Mouse (Mus musculus) heart, embryonic 13.5 days (tissue): ENCODE measurements around the gene 2200002J24Rik. TPM values are rescaled to one million over a fixed set of nuclear protein-coding genes. Genes with fewer than 3 reads are reported as not detected.
"Not testable (repeated sequence)": the region's sequence is repeated elsewhere in the genome, so short reads cannot be mapped to it uniquely, and the experiment has no call there.

Source experiments
- ATAC-seq: fragments of 200-750 bp; cut with Nextera tagmentation; 2 replicates; pipeline ENCODE4 v1.8.0; 2017; ENCODE audit warnings: moderate TSS enrichment; ENCODE audit not compliant: insufficient number of reproducible peaks, low FRiP score, low TSS enrichment; ENCODE audit errors: extremely low read depth
- H3K27ac ChIP-seq: fragments of 300-500 bp; sonication (generic); replicated peaks from 2 replicates; pipeline ENCODE4 v1.5.1; 2015; ENCODE audit warnings: moderate library complexity, mild to moderate bottlenecking, inconsistent platforms
- H3K27me3 ChIP-seq: fragments of 300-500 bp; sonication (generic); replicated peaks from 2 replicates; pipeline ENCODE4 v1.6.1; 2015; ENCODE audit warnings: mild to moderate bottlenecking, inconsistent platforms
- H3K36me3 ChIP-seq: fragments of 300-500 bp; sonication (generic); 2 replicates; pipeline ENCODE4 v1.6.1; 2015; ENCODE audit warnings: mild to moderate bottlenecking, inconsistent platforms
- H3K4me1 ChIP-seq: fragments of 300-500 bp; sonication (generic); 2 replicates; pipeline ENCODE4 v1.6.1; 2015; ENCODE audit warnings: inconsistent platforms
- H3K4me2 ChIP-seq: fragments of 300-500 bp; sonication (generic); 2 replicates; pipeline ENCODE4 v1.6.1; 2015; ENCODE audit warnings: inconsistent platforms, mild to moderate bottlenecking, moderate library complexity
- H3K4me3 ChIP-seq: fragments of 300-500 bp; sonication (generic); 2 replicates; pipeline ENCODE4 v1.5.1; 2015; ENCODE audit warnings: moderate library complexity, mild to moderate bottlenecking, inconsistent platforms
- H3K9ac ChIP-seq: fragments of 300-500 bp; sonication (generic); 2 replicates; pipeline ENCODE4 v1.6.1; 2015; ENCODE audit warnings: inconsistent platforms, mild to moderate bottlenecking, moderate library complexity
- H3K9me3 ChIP-seq: fragments of 300-500 bp; sonication (generic); 2 replicates; pipeline ENCODE4 v1.6.1; 2016; ENCODE audit warnings: inconsistent platforms
- WGBS: fragments of 180-500 bp; shearing (Covaris S2); methylation state at CpG from one replicate; pipeline ENCODE4 v1.1.7; 2015; ENCODE audit warnings: mixed read lengths; 5-methylcytosine and 5-hydroxymethylcytosine counted together
- polyA plus RNA-seq: library from polyadenylated mRNA; unstranded; fragments of >200 nt; fragmentation: Nextera tagmentation; extraction: Ambion mirVana; gene quantifications from 2 replicates; pipeline ENCODE4 v1.2.1, GENCODE M21; 2015

2200002J24Rik gene
- polyA plus RNA-seq, 1 experiment from 2014 or later, result 1.9 TPM

DNA sequence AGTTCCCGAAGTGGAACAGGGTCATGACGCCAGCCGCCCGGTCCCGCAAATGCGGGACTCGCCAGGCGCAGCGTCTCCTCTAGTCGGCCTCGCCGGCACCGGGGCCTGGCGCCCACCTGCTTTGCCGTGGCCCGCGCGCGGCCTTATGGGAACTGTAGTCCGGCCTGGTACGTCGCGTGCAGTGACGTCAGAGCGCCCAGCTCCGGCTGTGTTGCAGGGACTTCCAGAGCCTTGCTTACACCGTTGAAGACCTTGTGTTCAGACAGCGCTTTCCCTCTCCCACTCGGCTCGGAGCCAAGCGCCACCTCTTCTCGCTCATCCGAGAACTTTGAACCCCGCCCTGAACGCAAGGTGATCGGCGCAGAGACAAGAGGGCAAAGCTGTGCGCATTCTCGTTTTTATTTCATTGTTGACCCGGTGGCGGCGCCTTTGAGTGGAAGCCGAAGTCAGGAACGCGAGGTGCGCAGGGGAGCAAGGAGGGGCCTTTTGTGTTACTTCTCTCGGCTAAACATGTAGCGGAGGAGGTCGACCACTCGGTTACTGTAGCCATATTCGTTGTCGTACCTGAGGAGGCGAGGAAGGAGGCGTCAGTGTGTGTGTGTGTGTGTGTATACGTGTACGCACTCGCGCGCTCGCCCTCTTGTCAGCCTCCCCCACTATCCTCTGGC is 30.8 kb downstream of the 2200002J24Rik start, which contains the start of gene Tmem147:
TSS of gene Tmem147 (minus strand) at position 145 of the 668 bp plus-strand sequence.
- WGBS, result under 1% methylated on average over 60 of the region's 60 CpGs
- peaks cover 18% of the 10 kb centered on the region for H3K4me1 ChIP-seq
- peak; percentile 93 for ATAC-seq

DNA sequence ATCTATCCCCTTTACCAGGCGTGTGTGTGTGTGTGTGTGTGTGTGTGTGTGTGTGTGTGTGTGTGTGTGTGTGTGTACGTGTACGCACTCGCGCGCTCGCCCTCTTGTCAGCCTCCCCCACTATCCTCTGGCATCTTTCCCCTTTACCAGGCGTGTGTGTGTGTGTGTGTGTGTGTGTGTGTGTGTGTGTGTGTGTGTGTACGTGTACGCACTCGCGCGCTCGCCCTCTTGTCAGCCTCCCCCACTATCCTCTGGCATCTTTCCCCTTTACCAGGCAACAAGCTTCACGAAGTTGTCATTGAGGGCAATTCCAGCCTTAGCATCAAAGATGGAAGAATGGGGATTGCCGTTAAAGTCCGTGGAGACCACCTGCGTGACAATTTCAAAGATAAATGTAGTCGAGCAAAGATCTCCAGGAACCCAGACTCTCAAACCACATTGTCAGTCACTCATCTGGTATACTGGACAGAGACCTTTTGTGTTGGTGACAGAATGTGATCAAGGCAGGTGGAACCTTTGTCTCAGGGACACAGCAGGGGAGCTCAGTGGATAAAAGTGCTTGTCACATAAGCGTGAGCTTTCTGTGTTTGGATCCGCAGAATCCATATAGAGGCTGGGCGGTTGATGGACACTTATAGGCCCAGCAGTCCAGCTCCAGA is 31.5 kb downstream of the 2200002J24Rik start:
- not testable (repeated sequence) for H3K9me3 ChIP-seq, H3K27me3 ChIP-seq, ATAC-seq
- 45% methylated on average over 8 of the region's 22 CpGs for WGBS
- Histone ChIP-seq H3K4me2 (peak overlapping the region; percentile 92), H3K9ac (peak overlapping the region; percentile 95), H3K36me3 (peaks cover 55% of the 10 kb centered on the region), H3K27ac (peak overlapping the region; percentile 92), H3K4me1 (peaks cover 18% of the 10 kb centered on the region), H3K4me3 (peak overlapping the region; percentile 87)

More for the DNA sequence above, 30.8 kb downstream of the 2200002J24Rik start, which contains the start of gene Tmem147:
- Histone ChIP-seq H3K9me3 (no peaks in the 10 kb centered on the region), H3K36me3 (peaks cover 50% of the 10 kb centered on the region), H3K4me3 (peak within 1 kb of the TSS; percentile 87), H3K27ac (peak within 1 kb of the TSS; percentile 92), H3K9ac (peak within 1 kb of the TSS; percentile 95), H3K4me2 (peak within 1 kb of the TSS; percentile 92), H3K27me3 (no peaks in the 10 kb centered on the region)

DNA sequence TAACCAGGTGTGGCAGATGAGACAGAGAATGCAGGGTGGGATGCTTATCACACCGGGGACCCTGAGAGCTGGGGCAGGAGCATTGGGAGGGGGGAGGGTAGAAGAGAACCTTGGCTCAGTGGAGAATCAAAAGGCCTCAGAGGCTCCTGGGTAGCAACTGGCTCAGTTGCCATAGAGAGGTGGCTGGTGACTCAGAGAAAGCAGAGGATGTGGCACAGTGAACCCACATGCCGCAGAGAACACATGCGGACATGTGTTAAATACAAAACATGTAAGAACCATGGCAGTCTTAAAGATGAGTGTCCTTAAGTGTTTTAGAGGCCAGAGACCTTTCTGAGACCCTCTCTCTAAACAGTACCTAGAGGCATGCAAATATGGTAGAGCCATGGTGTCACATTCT is 37.5 kb downstream of the 2200002J24Rik start:
- no peaks in the 10 kb centered on the region for H3K4me1 ChIP-seq

DNA sequence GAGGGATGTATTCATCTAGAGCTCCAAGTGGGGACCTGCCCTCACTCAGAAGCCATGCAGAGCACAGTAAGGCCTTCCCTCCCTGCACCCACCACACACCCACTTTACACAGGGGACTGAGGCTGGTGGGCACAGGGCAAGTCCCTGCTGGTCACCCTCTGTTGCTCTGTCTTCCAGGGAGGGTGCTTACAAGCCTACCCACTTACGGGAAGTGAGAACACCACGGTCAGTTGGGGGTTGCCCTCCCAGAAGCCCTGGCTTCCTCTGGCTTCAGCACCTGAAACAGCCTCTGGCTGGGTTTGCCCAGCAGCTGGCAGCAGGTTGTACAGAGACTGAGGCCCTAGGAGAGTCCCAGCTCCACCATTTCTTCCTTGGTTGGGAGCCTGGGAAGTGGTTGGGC is 43.8 kb downstream of the 2200002J24Rik start:
- not testable (repeated sequence) for H3K9ac ChIP-seq, H3K27ac ChIP-seq, H3K4me3 ChIP-seq, H3K27me3 ChIP-seq, H3K4me1 ChIP-seq, H3K4me2 ChIP-seq, H3K9me3 ChIP-seq, ATAC-seq
- peaks cover 16% of the 10 kb centered on the region for H3K36me3 ChIP-seq
- 75% methylated on average over 2 of the region's 2 CpGs for WGBS

More for the DNA sequence above, 37.5 kb downstream of the 2200002J24Rik start:
- Histone ChIP-seq H3K36me3 (peaks cover 71% of the 10 kb centered on the region), H3K27ac (no peak overlapping the region), H3K4me2 (no peak overlapping the region), H3K9ac (no peak overlapping the region), H3K27me3 (no peaks in the 10 kb centered on the region), H3K4me3 (no peak overlapping the region), H3K9me3 (no peaks in the 10 kb centered on the region)
- ATAC-seq, result no peak
- 76% methylated on average over 3 of the region's 3 CpGs for WGBS

DNA sequence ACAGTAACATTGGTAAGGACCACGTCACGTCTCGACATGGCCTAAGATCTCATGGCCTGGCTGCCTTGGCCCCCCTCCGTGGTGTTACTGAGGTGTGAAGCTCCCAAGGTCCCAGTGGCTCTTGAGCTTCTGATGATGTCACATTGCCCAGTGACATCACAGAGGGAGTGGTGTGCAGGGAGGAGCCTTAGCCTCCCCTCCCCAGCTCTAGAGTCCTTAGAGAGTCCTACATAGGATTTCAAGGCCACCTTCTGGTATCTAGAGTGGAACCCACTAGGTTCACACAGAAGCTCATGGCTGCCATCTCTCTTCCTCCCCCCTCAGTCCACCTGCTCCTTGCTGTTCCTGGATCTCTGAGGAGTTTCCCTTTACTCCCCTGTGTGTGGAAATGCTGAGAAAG is 44.9 kb downstream of the 2200002J24Rik start, which contains the start of gene Gapdhs:
TSS of gene Gapdhs (minus strand) at position 65 of the 400 bp plus-strand sequence.
- H3K4me3 ChIP-seq, H3K27me3 ChIP-seq, ATAC-seq, H3K9ac ChIP-seq, H3K27ac ChIP-seq, H3K9me3 ChIP-seq, H3K36me3 ChIP-seq, H3K4me1 ChIP-seq, H3K4me2 ChIP-seq: not testable (repeated sequence)
- WGBS, result 75% methylated on average over 4 of the region's 4 CpGs

DNA sequence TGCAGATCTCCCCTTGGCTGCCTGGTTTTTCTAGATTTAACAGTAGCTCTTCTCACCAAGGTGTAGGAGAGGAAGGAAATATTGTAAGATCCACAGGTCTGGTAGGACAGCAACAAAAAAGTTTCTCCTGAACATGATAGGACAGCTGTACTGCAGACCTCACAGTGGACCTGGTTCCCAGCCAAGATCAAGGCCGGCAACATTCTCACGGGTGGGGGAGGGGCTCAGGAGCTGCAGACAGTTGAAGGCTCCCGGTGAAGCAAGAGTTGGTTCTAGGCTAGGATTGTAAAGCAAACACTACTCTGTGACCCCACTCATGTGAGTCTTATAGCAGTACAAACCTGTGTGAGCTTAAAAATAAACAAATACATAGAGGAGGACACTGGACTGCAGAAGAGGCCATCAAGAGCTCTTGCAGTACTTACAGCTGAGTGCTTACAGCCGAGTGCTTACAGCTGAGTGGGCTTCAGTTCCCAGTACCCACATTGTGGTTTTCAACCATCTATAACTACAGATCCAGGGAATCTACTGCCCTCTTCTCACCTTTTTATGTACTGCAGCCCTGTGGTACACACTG is 45.4 kb downstream of the 2200002J24Rik start:
- ATAC-seq, result no peak
- Histone ChIP-seq H3K4me3 (no peak overlapping the region), H3K36me3 (peaks cover 10% of the 10 kb centered on the region; the same call in 1 of the 2 replicates), H3K27me3 (no peaks in the 10 kb centered on the region), H3K27ac (no peak overlapping the region), H3K4me2 (no peak overlapping the region), H3K4me1 (peaks cover 9% of the 10 kb centered on the region), H3K9me3 (no peaks in the 10 kb centered on the region), H3K9ac (no peak overlapping the region)
- WGBS, result 35% methylated on average over 4 of the region's 4 CpGs

DNA sequence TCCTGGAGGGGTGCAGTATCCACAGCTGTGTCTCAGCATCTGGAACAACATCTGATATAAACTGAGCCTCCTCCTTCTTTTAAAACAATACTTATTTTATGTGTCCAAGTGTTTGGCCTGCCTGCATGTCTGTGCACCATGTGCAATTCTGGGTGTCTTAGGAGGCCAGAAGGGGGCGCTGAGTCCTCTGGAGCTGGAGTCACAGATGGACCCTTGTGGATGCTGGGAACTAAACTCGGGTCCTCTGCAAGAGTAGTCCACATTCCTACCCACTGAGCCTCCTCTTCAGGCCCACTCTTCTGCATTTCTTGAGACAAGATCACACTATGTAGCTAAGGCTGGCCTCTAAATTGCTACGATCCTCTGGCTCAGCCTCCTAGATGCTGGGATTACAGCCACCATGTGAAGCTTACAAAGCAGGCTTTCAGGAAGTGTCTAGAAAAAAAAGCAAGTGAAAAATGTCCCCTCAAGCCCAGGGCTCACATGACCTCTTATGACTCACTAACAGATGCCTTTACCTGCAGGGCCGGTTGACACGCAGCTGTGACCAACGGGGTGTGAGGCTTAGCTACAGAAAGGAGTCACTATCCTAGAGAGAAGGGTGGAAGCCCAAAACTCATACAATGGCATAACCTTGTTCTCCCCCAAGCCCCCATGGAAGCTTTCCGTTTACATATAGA is 48.9 kb downstream of the 2200002J24Rik start:
- Histone ChIP-seq H3K27ac (no peak overlapping the region), H3K4me1 (peaks cover 12% of the 10 kb centered on the region), H3K4me2 (no peak overlapping the region), H3K27me3 (no peaks in the 10 kb centered on the region), H3K9ac (no peak overlapping the region), H3K4me3 (no peak overlapping the region), H3K36me3 (no peaks in the 10 kb centered on the region), H3K9me3 (no peaks in the 10 kb centered on the region)
- 80% methylated on average over 7 of the region's 7 CpGs for WGBS
- no peak for ATAC-seq

Other genes starting within 250 kb of the 2200002J24Rik start
- 0.45 and 0.49 TPM in 2 replicates for gene Kirrel2, start 241.2 kb upstream of the 2200002J24Rik start, polyA plus RNA-seq
- 0.12 TPM in 1 of 2 replicates, not detected in the other for gene Nphs1, start 240.6 kb upstream of the 2200002J24Rik start, polyA plus RNA-seq
- 0.13 and 1.0 TPM in 2 replicates for gene Prodh2, start 205.3 kb upstream of the 2200002J24Rik start, polyA plus RNA-seq
- 8.0 and 9.3 TPM in 2 replicates for gene Arhgap33, start 163.9 kb upstream of the 2200002J24Rik start, polyA plus RNA-seq
- 76.6 and 86.4 TPM in 2 replicates for gene Hspb6, start 146.7 kb upstream of the 2200002J24Rik start, polyA plus RNA-seq
- 8.7 and 9.6 TPM in 2 replicates for gene Proser3, start 146.6 kb upstream of the 2200002J24Rik start, polyA plus RNA-seq
- gene Lin37, start 139.1 kb upstream of the 2200002J24Rik start, polyA plus RNA-seq, result 31.0 and 36.9 TPM in 2 replicates
- 85.6 and 92.3 TPM in 2 replicates for gene U2af1l4, start 135.6 kb upstream of the 2200002J24Rik start, polyA plus RNA-seq
- gene Gm49396, start 135.6 kb upstream of the 2200002J24Rik start, polyA plus RNA-seq, result 7.4 and 8.4 TPM in 2 replicates
- 114 and 116 TPM in 2 replicates for gene Psenen, start 135.3 kb upstream of the 2200002J24Rik start, polyA plus RNA-seq
- 3.5 and 3.6 TPM in 2 replicates for gene Igflr1, start 133.5 kb upstream of the 2200002J24Rik start, polyA plus RNA-seq
- 4.4 and 5.7 TPM in 2 replicates for gene Kmt2b, start 110.2 kb upstream of the 2200002J24Rik start, polyA plus RNA-seq
- 0.13 and 0.19 TPM in 2 replicates for gene Zbtb32, start 100.0 kb upstream of the 2200002J24Rik start, polyA plus RNA-seq
- gene Upk1a, start 86.1 kb upstream of the 2200002J24Rik start, polyA plus RNA-seq, result 0.33 and 0.37 TPM in 2 replicates
- 1,963 and 2,109 TPM in 2 replicates for gene Cox6b1, start 72.8 kb upstream of the 2200002J24Rik start, polyA plus RNA-seq
- gene Etv2, start 63.1 kb upstream of the 2200002J24Rik start, polyA plus RNA-seq, result 0.33 and 0.37 TPM in 2 replicates
- 79.5 and 88.4 TPM in 2 replicates for gene Rbm42, start 48.6 kb upstream of the 2200002J24Rik start, polyA plus RNA-seq
- 30.1 and 32.3 TPM in 2 replicates for gene Haus5, start 33.9 kb upstream of the 2200002J24Rik start, polyA plus RNA-seq
- not detected in 2 replicates for gene Pmis2, start 27.3 kb upstream of the 2200002J24Rik start, polyA plus RNA-seq
- gene Atp4a, start 13.3 kb downstream of the 2200002J24Rik start, polyA plus RNA-seq, result 0.46 and 1.0 TPM in 2 replicates
- 165 and 182 TPM in 2 replicates for gene Tmem147, start 30.6 kb downstream of the 2200002J24Rik start, polyA plus RNA-seq
- 0.20 and 0.64 TPM in 2 replicates for gene Gapdhs, start 44.8 kb downstream of the 2200002J24Rik start, polyA plus RNA-seq
- 0.47 and 0.68 TPM in 2 replicates for gene Sbsn, start 52.5 kb downstream of the 2200002J24Rik start, polyA plus RNA-seq
- gene Dmkn, start 64.8 kb downstream of the 2200002J24Rik start, polyA plus RNA-seq, result 0.71 and 1.2 TPM in 2 replicates
- gene Krtdap, start 89.0 kb downstream of the 2200002J24Rik start, polyA plus RNA-seq, result 0.41 and 0.53 TPM in 2 replicates
- gene Ffar2, start 124.8 kb downstream of the 2200002J24Rik start, polyA plus RNA-seq, result not detected in 2 replicates
- not detected in 2 replicates for gene Ffar3, start 157.3 kb downstream of the 2200002J24Rik start, polyA plus RNA-seq
- gene Ffar1, start 162.6 kb downstream of the 2200002J24Rik start, polyA plus RNA-seq, result not detected in 2 replicates
- gene Cd22, start 181.4 kb downstream of the 2200002J24Rik start, polyA plus RNA-seq, result not detected in 2 replicates
- gene Mag, start 215.9 kb downstream of the 2200002J24Rik start, polyA plus RNA-seq, result 0.08 and 0.10 TPM in 2 replicates
- gene Hamp2, start 225.8 kb downstream of the 2200002J24Rik start, polyA plus RNA-seq, result not detected in 2 replicates
- gene Hamp, start 245.1 kb downstream of the 2200002J24Rik start, polyA plus RNA-seq, result 0.71 TPM in 1 of 2 replicates, not detected in the other